Comparison of ENCODE assay signal across 9 mouse cellular contexts in the genomic region with DNA sequence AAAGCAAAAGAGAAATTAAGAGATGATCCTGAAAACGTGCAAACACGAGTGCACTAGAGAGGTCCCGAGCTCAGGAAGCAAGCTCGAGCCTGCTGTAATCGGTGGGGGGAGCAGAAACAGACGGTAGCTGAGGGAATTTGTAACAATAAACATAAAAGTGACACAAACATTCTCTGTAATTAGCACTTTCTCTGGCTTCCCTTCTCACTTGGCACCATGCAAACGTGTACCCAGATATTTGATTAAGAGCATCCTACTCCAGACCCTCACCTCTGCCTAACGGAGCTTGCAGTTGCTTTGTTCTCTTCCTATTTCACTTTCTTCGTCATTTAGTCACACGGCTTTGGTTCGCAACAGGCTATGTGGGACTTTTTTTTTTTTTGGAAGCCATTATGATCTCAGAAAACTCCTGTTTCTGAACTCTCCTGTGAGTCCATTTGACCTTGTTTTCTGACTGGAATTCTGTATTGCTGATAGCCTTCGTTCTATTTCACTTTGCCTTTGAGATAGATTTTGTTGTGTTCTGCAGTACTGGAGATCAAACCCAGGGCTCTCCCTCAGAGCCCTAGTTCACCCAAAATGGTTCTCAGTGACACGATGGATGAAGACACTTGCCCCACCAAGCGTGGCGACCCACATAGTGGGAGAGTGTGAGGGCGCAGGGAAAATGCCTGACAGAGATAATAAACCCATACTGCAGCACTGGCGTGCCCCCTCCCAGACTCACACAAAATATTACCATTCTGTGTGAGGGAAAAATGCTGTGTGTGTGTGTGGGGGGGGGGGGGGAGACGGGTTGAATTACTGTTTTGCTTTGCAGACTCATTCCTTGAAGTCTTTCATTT. TPM values are rescaled to one million over a fixed set of nuclear protein-coding genes. Genes with fewer than 3 reads are reported as not detected.
DNase-seq lines count a peak whose midpoint lies in the region; ATAC-seq lines count a peak whose summit lies in the region.
"Had no signal": no experiment of that assay in that cellular context is flagged by ENCODE, and none has a peak within 500 bp of the region (broad histone marks: within the 10 kb centered on the region; RNA-seq: fewer than 3 reads in every experiment).

No protein-coding gene starts in this region.

- DNase-seq in heart, adult 11 months = peak; percentile 64
- no peak for DNase-seq in heart, adult 9 months (ENCODE audit: low spot score in 2 of 2)
- no peak for DNase-seq in frontal cortex, postnatal 36 days (ENCODE audit: low spot score in 2 of 2)
- DNase-seq in right cerebral cortex, postnatal 36 days (ENCODE audit: low spot score in 2 of 2) = no peak
- DNase-seq: adrenal gland, adult 2 months had no signal

- H3K4me1 ChIP-seq in midbrain, embryonic 12.5 days = peaks cover 16% of the 10 kb centered on the region
- peaks cover 12% of the 10 kb centered on the region for H3K4me1 ChIP-seq in midbrain, embryonic 15.5 days
- peaks cover 25% of the 10 kb centered on the region for H3K4me1 ChIP-seq in limb, embryonic 13.5 days
- H3K4me1 ChIP-seq in stomach, embryonic 15.5 days = peaks cover 16% of the 10 kb centered on the region

- H3K9me3 ChIP-seq in midbrain, embryonic 12.5 days = no peaks in the 10 kb centered on the region
- H3K9me3 ChIP-seq in midbrain, embryonic 15.5 days = no peaks in the 10 kb centered on the region
- H3K9me3 ChIP-seq in limb, embryonic 13.5 days = no peaks in the 10 kb centered on the region
- no peaks in the 10 kb centered on the region for H3K9me3 ChIP-seq in stomach, embryonic 15.5 days

- peak overlapping the region; percentile 38 for H3K4me2 ChIP-seq in midbrain, embryonic 12.5 days (replicated peaks)
- H3K4me2 ChIP-seq in midbrain, embryonic 15.5 days = no peak overlapping the region
- peak overlapping the region; percentile 42 for H3K4me2 ChIP-seq in limb, embryonic 13.5 days (replicated peaks)
- H3K4me2 ChIP-seq in stomach, embryonic 15.5 days = peak overlapping the region; percentile 39

- H3K9ac ChIP-seq in midbrain, embryonic 12.5 days (replicated peaks) = no peak overlapping the region
- H3K9ac ChIP-seq in midbrain, embryonic 15.5 days = no peak overlapping the region
- H3K9ac ChIP-seq in limb, embryonic 13.5 days = no peak overlapping the region
- H3K9ac ChIP-seq in stomach, embryonic 15.5 days = no peak overlapping the region

- 6% methylated on average over 18 of the region's 18 CpGs for WGBS in midbrain, embryonic 12.5 days
- WGBS in midbrain, embryonic 15.5 days = 10% methylated on average over 18 of the region's 18 CpGs
- WGBS in limb, embryonic 13.5 days = 3% methylated on average over 18 of the region's 18 CpGs
- 8% methylated on average over 18 of the region's 18 CpGs for WGBS in stomach, embryonic 15.5 days

- peaks cover 39% of the 10 kb centered on the region for H3K27me3 ChIP-seq in midbrain, embryonic 12.5 days
- peaks cover 37% of the 10 kb centered on the region for H3K27me3 ChIP-seq in midbrain, embryonic 15.5 days (replicated peaks)
- H3K27me3 ChIP-seq in limb, embryonic 13.5 days = peaks cover 74% of the 10 kb centered on the region
- peaks cover 37% of the 10 kb centered on the region for H3K27me3 ChIP-seq in stomach, embryonic 15.5 days (replicated peaks)

- no peak overlapping the region for H3K27ac ChIP-seq in midbrain, embryonic 12.5 days (replicated peaks)
- no peak overlapping the region for H3K27ac ChIP-seq in midbrain, embryonic 15.5 days
- no peak overlapping the region for H3K27ac ChIP-seq in limb, embryonic 13.5 days
- no peak overlapping the region for H3K27ac ChIP-seq in stomach, embryonic 15.5 days

- H3K4me3 ChIP-seq in midbrain, embryonic 12.5 days = peak overlapping the region; percentile 12
- H3K4me3 ChIP-seq in midbrain, embryonic 15.5 days = no peak overlapping the region
- H3K4me3 ChIP-seq in limb, embryonic 13.5 days = peak overlapping the region; percentile 17
- no peak overlapping the region; the same call in 1 of the 2 replicates for H3K4me3 ChIP-seq in stomach, embryonic 15.5 days (replicated peaks)

- H3K36me3 ChIP-seq in midbrain, embryonic 12.5 days = no peaks in the 10 kb centered on the region
- no peaks in the 10 kb centered on the region for H3K36me3 ChIP-seq in midbrain, embryonic 15.5 days (replicated peaks)
- H3K36me3 ChIP-seq in limb, embryonic 13.5 days = no peaks in the 10 kb centered on the region
- no peaks in the 10 kb centered on the region for H3K36me3 ChIP-seq in stomach, embryonic 15.5 days

- ATAC-seq in midbrain, embryonic 12.5 days (ENCODE audit: low FRiP score, low read depth) = no peak
- ATAC-seq in midbrain, embryonic 15.5 days (replicated peaks) = no peak
- ATAC-seq in limb, embryonic 13.5 days (ENCODE audit: low FRiP score, low read depth) = no peak
- ATAC-seq in stomach, embryonic 15.5 days (ENCODE audit: insufficient read depth, low FRiP score, low read depth) = no peak

RNA-seq across cellular contexts. Expression of gene Usp44, which starts 0.6 kb away (rescaled TPM):
- 12.1 and 13.0 TPM in 2 replicates for polyA plus RNA-seq in midbrain, embryonic 12.5 days (2016; fragmentation: Nextera tagmentation; extraction: Ambion mirVana)
- 0.32 and 0.61 TPM in 2 replicates for polyA plus RNA-seq in midbrain, embryonic 15.5 days (2015; fragmentation: Nextera tagmentation; extraction: Ambion mirVana)
- polyA plus RNA-seq in limb, embryonic 13.5 days (2015; fragmentation: Nextera tagmentation; extraction: Ambion mirVana) = 0.88 and 1.2 TPM in 2 replicates
- 0.31 and 0.59 TPM in 2 replicates for polyA plus RNA-seq in stomach, embryonic 15.5 days (2015; fragmentation: Nextera tagmentation; extraction: Ambion mirVana)
- polyA plus RNA-seq: adrenal gland, adult 2 months had no signal

Comparison
In these comparisons a context has a peak if more than half of its experiments do, and no peak if none do; other contexts are left out.
1. H3K4me3 ChIP-seq: peak in midbrain, embryonic 12.5 days (single experiment) and limb, embryonic 13.5 days (single experiment); none in midbrain, embryonic 15.5 days (single experiment) and stomach, embryonic 15.5 days (single experiment).